Mouse (Mus musculus) monocyte, adult 2 months (primary cell): ENCODE data around the gene Slc25a35.
"Not testable (repeated sequence)": the region's sequence is repeated elsewhere in the genome, so short reads cannot be mapped to it uniquely, and the experiment has no call there.

Experiments
- DNase-seq, 2 experiments: peaks; one replicate each; pipeline ENCODE4 v3.0.0; 2022; ENCODE audit warnings: low spot score in 2 of 2, low read depth in 1 of 2

Gene Slc25a35

GRCm38 (mm10) chr11:68967337-68968282 lies at the start of gene Slc25a35:
TSS of gene Slc25a35 (plus strand) at chr11:68968131.
- DNase-seq = peak; percentile 37 to 72

GRCm38 (mm10) chr11:68923191-68923590 lies 44.7 kb upstream of the Slc25a35 start:
- DNase-seq = no peak

- DNase-seq = no peak
Measured at GRCm38 (mm10) chr11:68924749-68925148, 43.2 kb upstream of the Slc25a35 start.

GRCm38 (mm10) chr11:68926981-68927380 lies 41.0 kb upstream of the Slc25a35 start, which contains the start of gene Odf4:
TSS of gene Odf4 (minus strand) at chr11:68927081.
- no peak for DNase-seq

- no peak for DNase-seq
Measured at GRCm38 (mm10) chr11:68929947-68930346, 38.0 kb upstream of the Slc25a35 start.

- no peak for DNase-seq
Measured at GRCm38 (mm10) chr11:68933885-68934507, 33.9 kb upstream of the Slc25a35 start.

GRCm38 (mm10) chr11:68936951-68937350 lies 31.0 kb upstream of the Slc25a35 start:
- DNase-seq = not testable (repeated sequence)

- DNase-seq = peak; percentile 50 to 69
Measured at GRCm38 (mm10) chr11:68939451-68940304, 28.3 kb upstream of the Slc25a35 start.

GRCm38 (mm10) chr11:68940516-68940915 lies 27.4 kb upstream of the Slc25a35 start:
- no peak for DNase-seq

- DNase-seq = no peak
Measured at GRCm38 (mm10) chr11:68942731-68943130, 25.2 kb upstream of the Slc25a35 start.

GRCm38 (mm10) chr11:68945245-68945644 lies 22.7 kb upstream of the Slc25a35 start:
- no peak for DNase-seq

- no peak for DNase-seq
Measured at GRCm38 (mm10) chr11:68946001-68946400, 21.9 kb upstream of the Slc25a35 start.

- DNase-seq = no peak
Measured at GRCm38 (mm10) chr11:68946806-68947440, 21.0 kb upstream of the Slc25a35 start.

GRCm38 (mm10) chr11:68947542-68947993 lies 20.4 kb upstream of the Slc25a35 start:
- DNase-seq = no peak

- DNase-seq = no peak
Measured at GRCm38 (mm10) chr11:68953903-68954302, 14.0 kb upstream of the Slc25a35 start.

GRCm38 (mm10) chr11:68954408-68954807 lies 13.5 kb upstream of the Slc25a35 start:
- DNase-seq = no peak

GRCm38 (mm10) chr11:68955473-68955872 lies 12.5 kb upstream of the Slc25a35 start:
- no peak for DNase-seq

GRCm38 (mm10) chr11:68956107-68956506 lies 11.8 kb upstream of the Slc25a35 start:
- DNase-seq = no peak

GRCm38 (mm10) chr11:68956697-68957096 lies 11.2 kb upstream of the Slc25a35 start:
- DNase-seq = no peak

- DNase-seq = no peak
Measured at GRCm38 (mm10) chr11:68957308-68957707, 10.6 kb upstream of the Slc25a35 start, which contains the start of gene Arhgef15. TSS of gene Arhgef15 (minus strand) at chr11:68957480.
